Mouse (Mus musculus): ENCODE measurements around the gene Xrcc1. TPM values are rescaled to one million over a fixed set of nuclear protein-coding genes. Genes with fewer than 3 reads are reported as not detected.

Gene Xrcc1
- total RNA-seq (2023; ENCODE audit: inconsistent age), result 85.4 to 92.1 TPM (median 88.0 TPM) in 4 replicates

GRCm38 (mm10) chr7:24546068-24546614, at the start of gene Xrcc1, which contains the start of gene Pinlyp:
Xrcc1 (plus strand) TSS chr7:24546289.
Pinlyp (minus strand) TSS chr7:24546118.

DNA sequence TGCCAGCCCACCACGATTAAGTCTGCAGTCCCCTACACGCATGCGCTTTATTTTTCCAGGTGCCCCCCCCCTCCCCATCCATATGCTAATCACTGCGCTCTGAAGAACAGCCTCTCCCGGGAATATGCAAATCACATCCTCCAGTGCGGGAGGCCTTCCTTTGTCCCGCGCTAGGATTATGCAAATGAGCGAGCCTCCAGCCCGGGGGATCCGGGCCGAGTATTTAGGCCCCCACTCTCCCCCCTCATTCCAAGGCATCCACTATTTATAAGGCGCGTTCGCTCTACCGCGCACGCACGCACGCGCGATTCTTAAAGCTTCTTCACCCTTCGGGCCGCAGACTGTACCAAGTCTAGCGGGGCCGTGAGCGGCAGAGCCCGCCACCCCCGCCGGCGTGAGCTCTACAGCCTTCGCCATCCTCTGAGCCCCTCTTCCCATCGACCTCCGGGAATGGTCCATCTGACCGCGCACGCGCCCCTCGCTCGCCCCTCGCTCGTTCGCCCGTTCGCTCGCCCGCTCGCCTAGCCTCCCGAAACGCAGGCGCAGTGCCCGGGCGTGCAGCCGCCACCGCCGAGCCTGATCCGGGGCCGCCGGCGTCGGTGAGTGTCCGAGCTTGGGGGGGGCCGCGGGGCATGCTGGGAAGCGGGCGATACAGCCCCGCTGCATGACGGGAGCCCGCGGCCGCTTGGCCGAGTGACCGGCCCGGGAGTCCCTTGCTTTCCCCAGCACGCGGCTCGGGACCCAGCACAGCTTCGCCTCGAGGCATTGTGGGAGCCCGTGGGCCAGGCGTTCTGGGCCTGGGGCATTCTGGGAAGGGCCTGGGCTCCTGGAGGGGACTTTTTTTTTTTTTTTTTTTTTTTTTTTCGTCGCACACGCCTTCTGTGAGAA, 39.0 kb upstream of the Xrcc1 start, which contains the start of gene Zfp428:
Gene Zfp428, plus strand, starts transcription at position 169 of the 888 bp plus-strand sequence.

GRCm38 (mm10) chr7:24512355-24512754, 33.7 kb upstream of the Xrcc1 start, which contains the start of gene AC161166.1:
AC161166.1 (minus strand) TSS chr7:24512455.

GRCm38 (mm10) chr7:24530062-24530931, 15.8 kb upstream of the Xrcc1 start, which contains the start of gene Irgq:
Irgq (plus strand) TSS chr7:24530689.

DNA sequence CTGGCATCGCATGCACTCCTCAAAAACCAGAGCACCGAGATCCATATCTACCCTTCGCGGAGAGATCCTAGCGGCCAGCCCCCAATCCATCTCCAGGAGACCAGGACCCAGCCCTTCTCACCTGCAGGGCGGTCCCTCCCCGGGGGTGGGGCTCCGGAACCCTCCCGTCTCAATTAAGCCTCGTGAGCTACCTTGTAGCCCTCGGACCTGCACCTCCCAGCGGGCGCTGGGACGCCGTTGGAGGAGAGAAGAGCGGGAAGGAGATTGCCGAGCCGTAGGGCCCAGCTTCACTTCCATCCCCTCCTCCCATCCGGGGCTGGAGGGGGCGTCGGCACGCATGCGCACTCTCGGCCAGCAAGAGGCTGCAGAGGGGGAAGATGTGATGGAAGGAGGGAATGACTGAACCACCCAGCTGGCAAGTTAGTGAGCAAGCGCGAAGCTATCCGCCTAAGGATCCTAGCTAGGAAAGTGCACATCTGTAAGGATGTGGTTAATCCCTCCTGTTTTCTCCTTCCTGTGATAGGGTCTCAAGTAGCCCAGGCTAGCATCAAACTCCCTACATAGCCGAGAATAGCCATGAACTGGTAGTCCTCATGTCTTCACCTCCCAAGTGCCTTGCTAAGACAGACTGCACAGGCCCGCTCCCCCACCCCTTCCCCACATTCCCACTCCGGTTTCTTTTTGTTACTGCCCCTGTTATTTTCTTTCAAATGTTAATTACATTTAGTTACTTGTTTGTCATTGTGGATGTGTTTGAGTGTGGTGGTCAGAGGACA, 41.4 kb downstream of the Xrcc1 start, which contains the start of the genes Ethe1 and Zfp575:
Gene Ethe1, plus strand, starts transcription at position 214 of the 776 bp plus-strand sequence.
Gene Zfp575, minus strand, starts transcription at position 312 of the 776 bp plus-strand sequence.

GRCm38 (mm10) chr7:24610144-24610878, 64.2 kb downstream of the Xrcc1 start, which contains the start of gene Phldb3:
Phldb3 (plus strand) TSS chr7:24610763.

Other genes with a start within 250 kb of the Xrcc1 start
- 5.2 to 10.8 TPM (median 7.3 TPM) in 4 replicates for gene Zfp61, start 245.1 kb upstream of the Xrcc1 start, total RNA-seq (2023; ENCODE audit: inconsistent age)
- 7.5 to 10.9 TPM (median 9.4 TPM) in 4 replicates for gene Zfp94, start 229.6 kb upstream of the Xrcc1 start, total RNA-seq (2023; ENCODE audit: inconsistent age)
- not detected in 4 replicates for gene Tescl, start 212.4 kb upstream of the Xrcc1 start, total RNA-seq (2023; ENCODE audit: inconsistent age)
- gene Lypd5, start 197.1 kb upstream of the Xrcc1 start, total RNA-seq (2023; ENCODE audit: inconsistent age), result not detected in 4 replicates
- 3.6 to 6.1 TPM (median 4.8 TPM) in 4 replicates for gene Kcnn4, start 176.0 kb upstream of the Xrcc1 start, total RNA-seq (2023; ENCODE audit: inconsistent age)
- 69.8 to 79.7 TPM (median 77.4 TPM) in 4 replicates for gene Smg9, start 146.7 kb upstream of the Xrcc1 start, total RNA-seq (2023; ENCODE audit: inconsistent age)
- 5.0 to 7.5 TPM (median 6.1 TPM) in 4 replicates for gene Irgc1, start 94.0 kb upstream of the Xrcc1 start, total RNA-seq (2023; ENCODE audit: inconsistent age)
- gene Plaur, start 83.8 kb upstream of the Xrcc1 start, total RNA-seq (2023; ENCODE audit: inconsistent age), result 535 to 734 TPM (median 595 TPM) in 4 replicates
- gene Cadm4, start 64.3 kb upstream of the Xrcc1 start, total RNA-seq (2023; ENCODE audit: inconsistent age), result 0.78 to 3.1 TPM (median 1.9 TPM) in 4 replicates
- 1.4 to 2.2 TPM (median 1.7 TPM) in 4 replicates for gene Zfp428, start 39.3 kb upstream of the Xrcc1 start, total RNA-seq (2023; ENCODE audit: inconsistent age)
- gene AC161166.1, start 33.8 kb upstream of the Xrcc1 start, total RNA-seq (2023; ENCODE audit: inconsistent age), result not detected in 4 replicates
- 22.3 to 27.3 TPM (median 24.2 TPM) in 4 replicates for gene Irgq, start 15.6 kb upstream of the Xrcc1 start, total RNA-seq (2023; ENCODE audit: inconsistent age)
- 0.87 TPM in 1 of 4 replicates, not detected in the others for gene Pinlyp, start 171 bp upstream of the Xrcc1 start, total RNA-seq (2023; ENCODE audit: inconsistent age)
- 9.0 to 13.0 TPM (median 12.0 TPM) in 4 replicates for gene Ethe1, start 41.3 kb downstream of the Xrcc1 start, total RNA-seq (2023; ENCODE audit: inconsistent age)
- gene Zfp575, start 41.4 kb downstream of the Xrcc1 start, total RNA-seq (2023; ENCODE audit: inconsistent age), result 0.18 to 0.22 TPM in 2 of 4 replicates, not detected in the others
- gene Phldb3, start 64.5 kb downstream of the Xrcc1 start, total RNA-seq (2023; ENCODE audit: inconsistent age), result 22.1 to 31.0 TPM (median 26.2 TPM) in 4 replicates
- 0.29 to 0.54 TPM in 2 of 4 replicates, not detected in the others for gene Lypd3, start 90.3 kb downstream of the Xrcc1 start, total RNA-seq (2023; ENCODE audit: inconsistent age)
- not detected in 4 replicates for gene Tex101, start 130.4 kb downstream of the Xrcc1 start, total RNA-seq (2023; ENCODE audit: inconsistent age)
- not detected in 4 replicates for gene BC049730, start 163.0 kb downstream of the Xrcc1 start, total RNA-seq (2023; ENCODE audit: inconsistent age)
- gene Gm4763, start 180.6 kb downstream of the Xrcc1 start, total RNA-seq (2023; ENCODE audit: inconsistent age), result not detected in 4 replicates
- 0.29 to 0.32 TPM in 2 of 4 replicates, not detected in the others for gene Cd177, start 214.0 kb downstream of the Xrcc1 start, total RNA-seq (2023; ENCODE audit: inconsistent age)
- not detected in 4 replicates for gene Ceacam10, start 230.9 kb downstream of the Xrcc1 start, total RNA-seq (2023; ENCODE audit: inconsistent age)